Mouse (Mus musculus) left cerebral cortex, postnatal 36 days (tissue): ENCODE data around the gene Cul4a. TPM values are rescaled to one million over a fixed set of nuclear protein-coding genes. Genes with fewer than 3 reads are reported as not detected.
"Not testable (repeated sequence)": the region's sequence is repeated elsewhere in the genome, so short reads cannot be mapped to it uniquely, and the experiment has no call there.

Experiments used
- DNase-seq, 2 experiments: peaks; one replicate each; pipeline ENCODE4 v3.0.0; 2021 to 2022; ENCODE audit warnings: low spot score in 2 of 2, mixed read lengths in 1 of 2
- intact Hi-C: fragments of 180-260 bp; cut with DNase I; formaldehyde crosslinking; loops from one replicate; pipeline ENCODE4 v1.15.1; 2025
- total RNA-seq, 2 experiments: library from RNA; stranded (reverse); gene quantifications; 2 replicates each; pipeline ENCODE4 v1.2.3; 2021

The Cul4a gene
- 10 to 100 TPM; 52.4 to 54.5 TPM for total RNA-seq

DNA sequence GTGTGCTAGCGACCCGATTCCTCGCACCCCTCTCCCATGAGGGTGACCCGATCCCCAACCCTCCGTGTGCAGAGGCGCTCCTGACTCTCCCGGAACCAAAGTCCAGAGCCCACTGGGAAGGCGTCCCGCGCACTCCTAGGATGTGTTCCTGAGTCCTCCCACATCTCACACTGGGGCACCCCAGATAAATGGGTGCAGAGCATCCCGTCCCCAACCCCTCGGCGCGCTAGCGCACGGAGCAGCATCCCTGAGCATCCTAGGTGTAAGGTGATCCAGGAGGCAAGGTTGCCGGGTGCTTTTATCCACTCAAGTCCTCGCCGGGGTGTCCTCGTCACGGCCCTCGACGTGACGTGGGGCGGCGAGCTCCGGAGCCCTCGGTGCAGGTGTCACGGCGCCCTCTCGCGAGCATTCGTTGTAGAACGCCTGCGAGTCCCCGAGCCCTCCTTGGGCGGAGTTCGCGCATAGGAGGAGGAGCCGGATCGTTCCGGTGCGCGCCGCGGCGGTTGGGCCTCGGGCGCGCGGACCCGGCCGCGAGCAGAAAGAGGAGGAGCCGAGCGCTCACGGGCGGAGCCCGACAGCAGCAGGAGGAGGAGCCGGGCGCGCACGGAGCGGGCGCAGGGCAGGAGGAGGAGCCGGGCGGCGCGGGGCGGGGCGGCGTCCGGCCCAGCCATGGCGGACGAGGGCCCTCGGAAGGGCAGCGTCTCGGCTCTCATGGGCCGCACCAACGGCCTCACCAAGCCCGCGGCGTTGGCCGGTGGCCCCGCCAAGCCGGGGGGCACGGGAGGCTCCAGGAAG lies at the start of gene Cul4a, which contains the start of gene Pcid2:
TSS of gene Cul4a (plus strand) at position 535 of the 795 bp plus-strand sequence.
TSS of gene Pcid2 (minus strand) at position 373 of the 795 bp plus-strand sequence.
- intact Hi-C loops = loop anchor here (2.0 kb wide), 1 partner anchor 120 kb away; no protein-coding TSS in a partner anchor
- DNase-seq = peak; percentile 95 to 97

DNA sequence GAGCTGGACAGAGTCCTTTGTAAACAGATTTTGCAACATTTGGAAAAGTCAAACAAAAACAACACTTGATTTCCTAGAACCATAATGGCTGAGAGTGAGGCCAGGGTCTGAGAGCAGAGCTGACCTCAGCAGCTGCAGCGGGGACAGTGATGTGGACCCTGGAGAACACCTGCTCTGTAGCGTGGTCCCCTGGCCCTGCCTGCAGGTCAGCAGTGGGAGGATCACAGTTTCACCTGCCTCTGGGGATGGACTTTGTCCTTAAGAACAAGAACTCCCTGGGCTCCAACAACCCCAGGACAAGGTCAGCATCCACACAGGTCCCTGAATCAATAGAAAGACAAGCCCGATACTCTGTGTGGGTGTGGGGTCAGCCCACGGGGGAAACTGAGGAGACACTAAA lies 48.1 kb upstream of the Cul4a start:
- intact Hi-C loops = no loop called here
- DNase-seq = no peak

GRCm38 (mm10) chr8:13060441-13061150 lies 44.8 kb upstream of the Cul4a start, which contains the start of gene Proz:
TSS of gene Proz (plus strand) at chr8:13060914.
- no peak for DNase-seq

DNA sequence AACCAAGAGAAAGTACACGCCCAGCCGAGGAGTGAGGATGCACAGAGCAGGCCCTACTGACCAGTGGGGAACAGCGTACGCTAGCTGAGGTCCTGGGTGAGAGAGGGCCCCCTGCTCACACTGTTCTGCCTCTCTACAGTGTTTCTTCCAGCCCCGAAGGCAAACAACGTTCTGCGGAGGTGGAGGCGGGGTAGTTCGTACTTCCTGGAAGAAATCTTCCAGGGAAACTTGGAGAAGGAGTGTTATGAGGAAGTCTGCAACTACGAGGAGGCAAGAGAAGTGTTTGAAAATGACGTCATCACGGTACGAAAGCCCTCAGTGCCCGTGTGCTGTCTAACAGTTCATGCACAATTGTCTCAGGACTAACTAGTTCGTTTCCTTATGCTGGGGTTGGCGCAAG lies 42.3 kb upstream of the Cul4a start:
- intact Hi-C loops = no loop called here
- no peak for DNase-seq

More at GRCm38 (mm10) chr8:13060441-13061150, 44.8 kb upstream of the Cul4a start, which contains the start of gene Proz:
- intact Hi-C loops = no loop called here

DNA sequence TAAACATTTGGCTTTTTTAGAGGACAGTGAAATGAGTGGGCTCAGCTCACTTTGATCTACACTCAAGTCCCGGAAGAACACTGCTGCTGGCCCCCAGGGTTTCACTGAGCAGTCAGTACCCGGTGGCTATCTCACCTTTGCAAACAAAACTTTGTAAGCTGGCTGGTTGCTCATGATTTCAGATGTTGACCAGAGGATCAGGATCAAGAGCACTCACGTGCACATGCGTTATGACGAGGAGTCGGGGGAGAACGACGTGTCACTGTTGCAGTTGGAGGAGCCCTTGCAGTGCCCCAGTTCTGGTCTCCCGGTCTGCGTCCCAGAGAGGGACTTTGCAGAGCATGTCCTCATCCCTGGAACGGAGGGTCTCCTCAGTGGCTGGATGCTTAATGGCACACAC lies 32.2 kb upstream of the Cul4a start:
- no peak for DNase-seq
- intact Hi-C loops = no loop called here

DNA sequence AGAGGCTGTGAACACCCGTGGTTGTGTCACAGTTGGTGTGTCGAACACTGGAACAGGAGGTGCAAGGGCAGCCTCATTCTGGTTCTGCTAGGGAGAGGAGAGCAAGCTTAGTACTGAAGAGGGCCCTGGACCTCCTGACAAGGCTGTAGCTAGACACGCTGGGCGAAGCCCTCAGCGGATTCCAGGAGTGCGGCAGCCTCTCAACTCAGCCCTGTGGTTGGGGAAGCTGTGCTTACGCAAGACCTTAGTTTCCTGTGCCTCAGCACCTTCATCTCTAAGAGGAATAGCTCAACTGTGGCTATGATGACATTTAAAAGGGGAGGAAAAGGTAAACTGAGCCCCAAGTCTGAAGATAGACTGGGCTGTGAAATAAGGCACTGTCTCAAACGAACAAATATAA lies 30.4 kb upstream of the Cul4a start:
- no peak for DNase-seq
- intact Hi-C loops = loop anchor here (5.0 kb wide), 1 partner anchor 58 kb away; no protein-coding TSS in a partner anchor

DNA sequence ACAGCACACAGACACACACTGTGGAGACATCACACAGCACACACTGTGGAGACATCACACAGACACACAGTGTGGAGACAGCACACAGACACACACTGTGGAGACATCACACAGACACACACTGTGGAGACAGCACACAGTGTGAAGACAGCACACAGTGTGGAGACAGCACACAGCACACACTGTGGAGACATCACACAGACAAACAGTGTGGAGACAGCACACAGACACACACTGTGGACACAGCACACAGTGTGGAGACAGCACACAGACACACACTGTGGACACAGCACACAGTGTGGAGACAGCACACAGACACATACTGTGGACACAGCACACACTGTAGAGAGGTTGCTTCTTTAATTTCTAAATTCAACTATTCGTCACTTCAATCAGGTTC lies 29.8 kb upstream of the Cul4a start:
- intact Hi-C loops = loop anchor here (5.0 kb wide), 1 partner anchor 58 kb away; no protein-coding TSS in a partner anchor

GRCm38 (mm10) chr8:13077542-13077941 lies 27.9 kb upstream of the Cul4a start:
- intact Hi-C loops = loop anchor here (5.0 kb wide), 1 partner anchor 60 kb away; no protein-coding TSS in a partner anchor
- DNase-seq = no peak

More for the DNA sequence above, 29.8 kb upstream of the Cul4a start:
- DNase-seq = not testable (repeated sequence)

DNA sequence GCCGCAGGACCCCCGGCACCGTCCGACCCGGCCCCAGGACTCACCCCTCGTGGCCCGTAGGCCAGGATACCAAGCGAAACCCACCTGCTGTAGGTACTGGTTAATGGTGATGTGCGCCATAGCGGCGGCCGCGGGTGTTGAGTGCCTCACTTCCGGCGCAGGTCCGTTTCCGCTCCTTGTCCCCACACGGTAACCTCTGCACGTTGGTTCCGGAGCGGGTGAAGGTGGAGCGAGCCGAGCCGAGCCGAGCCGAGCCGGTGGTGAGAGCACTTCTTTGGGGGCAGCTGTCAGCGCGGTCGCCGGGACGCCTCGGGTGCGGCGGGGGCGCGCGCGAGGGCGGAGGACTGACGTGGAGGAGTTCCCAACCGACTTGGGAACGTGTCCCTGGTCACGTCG lies 732 bp upstream of the Cul4a start:
- intact Hi-C loops = loop anchor here (2.0 kb wide), 1 partner anchor 120 kb away; no protein-coding TSS in a partner anchor
- DNase-seq = peak; percentile 92 to 93

DNA sequence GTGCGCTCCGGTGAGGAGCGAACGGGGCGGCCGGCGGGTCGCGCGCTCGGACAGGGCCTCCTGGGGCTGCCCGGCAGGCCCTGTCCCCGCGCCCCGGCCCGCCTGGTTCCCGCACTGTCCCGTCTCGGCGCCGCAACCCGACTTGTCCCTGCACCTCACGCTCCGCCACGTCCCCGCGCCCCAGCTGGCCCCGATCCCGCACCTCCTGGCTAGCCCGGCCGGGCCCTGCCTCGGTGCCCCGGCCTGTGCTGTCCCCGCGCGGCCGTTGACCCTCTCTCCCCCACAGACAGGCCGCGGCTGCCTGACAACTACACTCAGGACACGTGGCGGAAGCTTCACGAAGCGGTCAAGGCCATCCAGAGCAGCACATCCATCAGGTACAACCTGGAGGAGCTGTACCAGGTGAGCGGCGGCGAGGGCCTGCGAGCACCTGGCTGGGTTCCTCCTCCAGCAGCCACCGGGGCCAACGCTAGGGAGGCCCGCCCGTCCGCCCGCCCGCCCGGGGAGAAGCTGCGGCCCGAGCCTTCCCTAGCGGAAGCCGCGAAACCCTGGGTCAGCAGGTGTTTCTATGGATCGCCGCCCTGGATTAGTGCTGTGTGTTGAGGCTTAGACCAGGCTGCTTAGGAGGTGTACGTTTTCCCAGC lies 609 bp downstream of the Cul4a start:
- peak in 1 of 2 experiments; percentile 37 for DNase-seq
- intact Hi-C loops = loop anchor here (2.0 kb wide), 1 partner anchor 121 kb away; no protein-coding TSS in a partner anchor

DNA sequence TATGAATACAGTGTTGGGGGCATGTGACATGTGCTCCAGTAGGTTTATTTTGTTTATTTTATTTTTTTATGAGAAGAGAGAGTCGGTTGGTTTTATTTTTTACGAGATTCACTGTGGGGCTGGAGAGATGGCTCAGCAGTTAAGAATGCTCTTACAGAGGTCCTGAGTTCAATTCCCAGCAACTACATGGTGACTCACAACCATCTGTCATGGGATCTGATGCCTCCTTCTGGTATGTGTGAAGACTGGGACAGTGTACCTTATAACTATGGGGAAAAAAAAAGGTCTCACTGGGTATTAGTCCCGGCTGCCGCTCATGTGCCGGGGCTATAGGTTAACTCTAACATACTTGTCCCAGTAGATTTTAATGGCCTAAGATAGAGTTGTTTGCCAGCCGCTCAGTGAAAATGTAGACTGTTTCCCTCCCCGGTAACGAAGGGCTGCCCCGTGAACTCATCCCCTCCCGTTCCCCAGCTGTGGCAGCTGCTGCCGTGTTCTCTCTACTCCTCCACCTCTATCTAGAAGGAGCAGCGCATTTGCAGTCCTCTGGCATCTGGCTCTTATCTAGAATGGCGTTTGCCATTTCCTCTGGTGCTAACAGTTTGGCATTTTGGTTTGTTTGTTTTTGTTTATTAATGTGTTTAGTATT lies 2.7 kb downstream of the Cul4a start:
- intact Hi-C loops = no loop called here
- DNase-seq = no peak

- DNase-seq = no peak
- intact Hi-C loops = no loop called here
These were observed 3.5 kb downstream of the Cul4a start for GRCm38 (mm10) chr8:13108967-13109366.

- no peak for DNase-seq
- intact Hi-C loops = no loop called here
These were observed 4.1 kb downstream of the Cul4a start for GRCm38 (mm10) chr8:13109416-13109960.

DNA sequence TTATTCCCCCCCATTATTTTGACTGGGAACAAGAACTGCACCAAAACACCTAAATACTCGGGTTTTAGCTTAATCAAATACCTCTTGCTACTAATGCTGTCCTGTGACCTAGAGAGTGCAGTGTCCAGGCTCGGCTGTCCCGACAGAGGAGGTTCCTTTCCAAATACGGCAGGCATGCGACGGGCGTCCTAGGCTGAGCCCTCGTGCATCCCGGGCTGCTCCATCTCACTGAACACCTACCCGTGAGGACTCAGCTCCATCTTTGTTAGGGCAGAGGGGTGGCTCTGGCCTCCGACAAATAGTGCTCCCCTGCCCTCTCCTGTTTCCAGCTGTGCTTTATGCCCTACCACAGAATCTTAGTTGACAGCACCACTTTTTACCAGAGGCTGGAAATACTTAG lies 6.5 kb downstream of the Cul4a start:
- DNase-seq = no peak
- intact Hi-C loops = no loop called here

DNA sequence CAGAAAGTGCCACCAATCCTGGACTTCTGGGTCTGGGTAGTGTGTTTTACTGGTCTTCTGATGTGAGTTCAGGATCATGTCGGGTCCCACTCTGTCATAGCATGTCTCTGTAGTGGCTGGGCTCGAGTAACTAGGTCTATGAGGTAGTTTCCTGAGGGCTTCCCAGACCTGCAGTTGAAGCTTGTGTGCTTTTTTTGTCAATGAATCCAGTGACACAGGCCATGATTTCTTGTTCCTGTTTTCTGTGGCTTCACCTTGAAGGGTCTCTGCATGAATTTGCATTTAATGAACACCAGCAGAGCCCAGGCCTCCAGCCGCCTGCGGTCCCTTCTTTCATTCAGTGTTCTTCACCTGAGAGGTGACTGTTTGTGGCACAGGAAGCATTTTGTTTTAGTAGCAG lies 7.8 kb downstream of the Cul4a start:
- DNase-seq = no peak
- intact Hi-C loops = no loop called here

DNA sequence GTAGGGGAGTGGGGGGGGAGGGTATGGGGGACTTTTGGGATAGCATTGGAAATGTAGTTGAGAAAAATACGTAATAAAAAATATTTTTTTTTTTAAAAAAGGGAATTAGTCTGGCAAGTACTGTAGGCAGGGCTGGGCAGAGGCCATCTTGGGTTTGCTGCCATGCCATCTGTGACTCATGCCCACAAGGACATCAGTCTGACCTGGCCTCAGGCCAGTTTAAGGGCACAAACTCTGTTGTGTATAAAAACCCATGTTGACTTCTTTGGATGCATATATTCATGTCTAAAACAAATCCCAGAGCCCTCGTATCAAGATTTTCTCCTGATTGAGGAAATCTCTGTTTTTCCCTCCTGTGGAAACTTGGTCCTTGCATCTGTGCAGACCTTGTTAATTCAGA lies 11.7 kb downstream of the Cul4a start:
- DNase-seq = no peak

GRCm38 (mm10) chr8:13118516-13118915 lies 13.1 kb downstream of the Cul4a start:
- DNase-seq = no peak
- intact Hi-C loops = no loop called here

More for the DNA sequence above, 11.7 kb downstream of the Cul4a start:
- intact Hi-C loops = no loop called here

GRCm38 (mm10) chr8:13120882-13121665 lies 15.7 kb downstream of the Cul4a start:
- intact Hi-C loops = no loop called here
- DNase-seq = no peak
